Mouse (Mus musculus) myocyte (in vitro differentiated cells): ENCODE measurements around the gene Acsbg1.

ENCODE experiments used
- CEBPB ChIP-seq: IDR thresholded peaks from 2 replicates; pipeline ENCODE4 v1.6.1; 2011; ENCODE audit warnings: mild to moderate bottlenecking, moderate library complexity; ENCODE audit not compliant: poor library complexity, insufficient read depth, severe bottlenecking
- E2F4 ChIP-seq: IDR thresholded peaks from one replicate; pipeline ENCODE4 v1.6.1; 2011; ENCODE audit warnings: mild to moderate bottlenecking, control low read depth, moderate library complexity; ENCODE audit not compliant: insufficient read depth
- MAX ChIP-seq: IDR thresholded peaks from one replicate; pipeline ENCODE4 v1.6.1; 2011; ENCODE audit warnings: low read depth, mild to moderate bottlenecking, control low read depth
- MYOG ChIP-seq, 3 experiments: IDR thresholded peaks; one replicate each; pipeline ENCODE4 v1.6.1; 2011; ENCODE audit warnings: control low read depth in 2 of 3, low read depth in 2 of 3, mild to moderate bottlenecking in 2 of 3; ENCODE audit not compliant: insufficient read length in 2 of 3, control insufficient read depth in 1 of 3, insufficient read depth in 1 of 3
- POLR2A ChIP-seq: IDR thresholded peaks from one replicate; pipeline ENCODE4 v1.6.1; 2011; ENCODE audit warnings: low read depth, mild to moderate bottlenecking, control low read depth, moderate library complexity; ENCODE audit not compliant: insufficient read length
- POLR2AphosphoS2 ChIP-seq: IDR thresholded peaks from one replicate; pipeline ENCODE4 v1.6.1; 2011; ENCODE audit warnings: low read depth, control low read depth; ENCODE audit not compliant: insufficient read length
- TCF12 ChIP-seq: IDR thresholded peaks from one replicate; pipeline ENCODE4 v1.6.1; 2011; ENCODE audit warnings: mild to moderate bottlenecking, control low read depth; ENCODE audit not compliant: poor library complexity, insufficient read depth, severe bottlenecking
- TCF3 ChIP-seq: IDR thresholded peaks from one replicate; pipeline ENCODE4 v1.6.1; 2011; ENCODE audit warnings: low read depth, control low read depth; ENCODE audit not compliant: insufficient read length
- USF1 ChIP-seq: IDR thresholded peaks from one replicate; pipeline ENCODE4 v1.6.1; 2011; ENCODE audit warnings: low read depth, mild to moderate bottlenecking, control low read depth, moderate library complexity

DNA sequence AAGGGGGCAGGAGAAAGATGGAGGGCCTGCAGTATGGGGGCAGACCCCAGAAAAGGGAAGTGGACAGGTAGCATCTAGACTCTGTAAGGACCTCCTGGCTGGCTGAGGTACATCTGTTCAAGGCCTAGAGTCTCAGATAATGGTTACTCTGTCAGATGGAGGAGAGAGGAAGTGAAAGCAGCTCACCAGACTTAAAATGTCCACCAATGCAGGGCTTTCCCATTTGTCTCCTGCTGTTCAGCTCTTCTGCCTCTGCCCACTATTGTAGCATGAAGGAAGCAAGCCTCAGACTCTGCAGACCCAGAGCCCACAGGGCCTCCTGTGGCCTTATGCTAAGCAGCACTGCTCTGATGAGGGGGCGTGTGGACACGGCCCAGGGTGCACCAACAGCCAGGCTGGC lies 106.6 kb downstream of the Acsbg1 start:
- TF ChIP-seq E2F4 (no peak), TCF3 (no peak), MAX (no peak), POLR2A (no peak), USF1 (no peak), POLR2AphosphoS2 (no peak), MYOG (IDR thresholded peaks at IDR 0.05; ENCODE audit: control insufficient read depth in 1 of 3, insufficient read depth in 1 of 3, insufficient read length in 2 of 3, low read depth in 2 of 3) (no peak), CEBPB (no peak), TCF12 (no peak)
